Mouse (Mus musculus) mature B cell (primary cell): ENCODE measurements at regions not wholly inside any gene's neighbourhood (a gene's known extent, or its start where the extent isn't known, plus 50 kb on each side); places are given as distances from the start of the nearest gene placed in this dataset.

ENCODE experiments used
- in situ Hi-C: fragments of 300-500 bp; cut with MboI; formaldehyde crosslinking; loops from 2 replicates; pipeline ENCODE4 v1.14.3; 2019

GRCm38 (mm10) chr1:34642304-34642893 is 62.9 kb downstream of the Amer3 start:
- in situ Hi-C loops, result no loop called here

DNA sequence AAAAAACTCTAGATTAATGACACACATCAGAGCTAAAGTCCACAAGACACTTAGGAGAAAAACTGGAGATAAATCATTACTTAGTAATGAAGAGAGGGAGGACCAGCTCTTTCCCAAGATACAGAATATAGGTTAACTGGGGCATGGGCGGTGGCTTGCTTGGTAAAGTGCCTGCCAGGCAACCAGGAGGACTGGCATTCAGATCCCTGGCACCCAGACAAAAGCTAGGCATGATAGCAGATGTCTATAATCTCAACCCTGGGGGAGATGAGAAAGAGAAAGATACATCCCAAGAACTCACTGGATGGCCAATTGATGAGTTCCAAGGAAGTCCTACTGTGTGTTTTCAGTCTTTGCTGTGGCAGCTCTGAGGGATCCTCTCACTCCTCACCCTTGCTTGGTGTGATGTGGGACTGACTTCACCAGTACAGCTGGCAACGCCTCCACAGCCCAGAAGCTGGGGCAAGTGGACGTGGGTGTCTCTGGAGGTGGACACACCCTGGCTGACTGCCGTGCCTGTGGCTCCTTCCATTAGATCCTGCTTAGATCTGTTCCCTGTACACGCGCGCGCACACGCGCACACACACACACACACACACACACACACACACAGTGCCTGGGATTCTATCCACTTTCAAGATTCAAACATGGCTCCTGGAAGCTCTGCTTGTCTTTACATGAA is 74.6 kb downstream of the Amer3 start:
- in situ Hi-C loops, result no loop called here

DNA sequence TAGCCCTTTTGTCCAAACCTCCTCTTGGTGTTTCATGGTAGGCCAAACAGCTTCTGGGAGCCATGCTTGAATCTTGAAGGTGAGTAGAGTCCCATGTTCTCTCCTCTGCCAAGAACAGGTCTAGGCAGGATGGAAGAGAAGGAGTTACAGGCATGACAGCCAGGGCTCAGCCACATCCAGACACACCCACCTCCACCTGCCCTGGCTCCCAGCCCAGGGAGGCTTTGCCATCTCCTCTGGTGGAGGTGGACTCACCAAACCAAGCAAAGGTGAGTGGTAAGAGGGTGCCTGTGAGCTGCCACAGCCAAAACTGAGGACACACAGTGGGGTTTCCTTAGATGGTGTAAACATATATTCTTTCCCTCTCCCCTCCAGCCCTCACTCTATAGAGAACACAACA is 78.0 kb downstream of the Amer3 start:
- in situ Hi-C loops, result no loop called here

GRCm38 (mm10) chr1:34663875-34664547 is 84.6 kb downstream of the Amer3 start:
- in situ Hi-C loops, result no loop called here

- in situ Hi-C loops, result no loop called here
These were observed 85.5 kb downstream of the Amer3 start for GRCm38 (mm10) chr1:34664816-34665511.

GRCm38 (mm10) chr1:34665512-34665854 is 86.0 kb downstream of the Amer3 start:
- in situ Hi-C loops, result no loop called here

GRCm38 (mm10) chr1:34666226-34666662 is 86.8 kb downstream of the Amer3 start:
- in situ Hi-C loops, result no loop called here

- in situ Hi-C loops, result no loop called here
These were observed 97.8 kb downstream of the Amer3 start for GRCm38 (mm10) chr1:34677105-34677741.

DNA sequence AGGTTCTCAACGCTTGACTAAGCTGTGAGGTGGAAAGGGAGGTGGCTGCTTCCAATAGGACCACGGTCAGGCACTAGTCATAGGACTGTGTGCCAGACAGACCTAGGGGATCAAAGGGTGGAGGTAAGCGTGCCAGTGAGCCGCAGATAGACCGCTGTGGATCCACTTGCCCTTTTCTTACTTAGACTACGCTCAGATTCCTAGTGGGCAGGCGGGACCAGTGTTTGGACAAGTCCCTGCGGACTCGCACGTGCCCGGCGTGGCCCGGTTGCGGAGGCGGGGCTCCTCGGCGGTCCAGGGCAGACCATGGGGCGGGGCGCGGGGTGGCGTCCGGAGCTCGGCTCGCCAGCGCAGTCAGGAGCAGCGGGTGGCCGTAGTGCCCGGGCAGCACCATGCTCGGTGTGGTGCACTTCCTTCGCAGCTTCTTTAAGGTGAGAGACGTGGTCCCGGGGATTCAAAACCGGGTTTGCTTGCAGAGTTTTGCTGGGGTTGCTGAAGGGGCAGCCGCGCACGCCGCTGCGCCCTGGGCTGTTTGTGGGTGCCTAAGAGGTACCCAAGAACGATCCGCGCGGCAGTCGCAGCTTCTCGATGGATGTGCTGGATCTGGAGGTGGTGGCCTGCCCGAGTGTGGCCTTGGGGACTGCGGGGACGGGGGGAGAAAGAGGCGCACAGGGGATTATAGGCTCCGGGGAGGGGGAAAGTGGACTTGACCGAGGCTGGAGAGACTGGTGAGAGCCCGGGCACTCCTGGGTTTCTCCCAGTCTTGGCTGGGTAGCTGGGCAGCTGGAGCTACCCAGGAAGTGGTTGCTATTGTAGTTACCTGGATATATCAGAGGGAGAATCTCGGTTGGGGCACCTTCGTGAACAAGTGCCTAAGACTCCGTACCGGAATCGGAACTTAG is 98.6 kb downstream of the Amer3 start:
- in situ Hi-C loops, result no loop called here

DNA sequence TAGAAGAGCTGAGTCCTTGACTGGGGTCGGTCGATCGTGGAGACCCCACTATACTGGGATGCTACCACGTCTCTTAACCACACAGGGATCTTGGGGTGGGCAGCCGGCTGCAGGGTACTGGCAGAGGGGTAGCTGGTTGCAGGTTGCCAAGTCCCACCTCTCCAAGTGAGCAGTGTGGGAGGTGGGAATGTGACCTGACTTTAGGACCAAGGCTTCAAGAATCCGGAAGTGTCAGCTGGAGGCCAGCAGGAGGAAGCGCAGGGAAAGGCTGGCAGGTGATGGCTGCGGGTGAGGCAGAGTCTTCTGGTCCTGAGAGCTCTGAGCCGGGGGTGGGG is 99.2 kb downstream of the Amer3 start:
- in situ Hi-C loops, result no loop called here

DNA sequence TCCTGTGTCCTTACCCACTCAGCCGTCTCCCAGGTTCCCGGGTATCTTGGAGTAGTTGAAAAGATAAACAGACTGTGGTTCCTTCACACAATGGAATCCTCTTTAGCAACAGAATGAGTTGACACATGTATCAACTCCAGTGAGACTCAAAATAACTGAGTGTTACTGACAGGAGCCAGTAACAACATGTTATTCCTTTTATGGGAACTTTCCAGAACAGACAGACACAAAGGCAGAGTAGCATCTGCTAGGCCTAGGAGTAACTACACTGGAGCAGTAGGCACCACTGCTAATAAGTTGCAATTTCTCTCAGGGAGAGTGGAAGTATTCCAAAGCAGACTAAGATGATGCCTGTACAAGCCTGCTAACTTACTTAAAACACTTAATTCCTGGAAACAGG is 107.1 kb downstream of the Amer3 start:
- in situ Hi-C loops, result no loop called here

- in situ Hi-C loops, result no loop called here
These were observed 117.1 kb downstream of the Amer3 start for GRCm38 (mm10) chr1:34696533-34696932.

GRCm38 (mm10) chr1:34700237-34701030 is 121.0 kb downstream of the Amer3 start:
- in situ Hi-C loops, result no loop called here

GRCm38 (mm10) chr1:34701436-34701835 is 122.0 kb downstream of the Amer3 start:
- in situ Hi-C loops, result no loop called here

- in situ Hi-C loops, result no loop called here
These were observed 129.6 kb downstream of the Amer3 start for GRCm38 (mm10) chr1:34709089-34709488.

DNA sequence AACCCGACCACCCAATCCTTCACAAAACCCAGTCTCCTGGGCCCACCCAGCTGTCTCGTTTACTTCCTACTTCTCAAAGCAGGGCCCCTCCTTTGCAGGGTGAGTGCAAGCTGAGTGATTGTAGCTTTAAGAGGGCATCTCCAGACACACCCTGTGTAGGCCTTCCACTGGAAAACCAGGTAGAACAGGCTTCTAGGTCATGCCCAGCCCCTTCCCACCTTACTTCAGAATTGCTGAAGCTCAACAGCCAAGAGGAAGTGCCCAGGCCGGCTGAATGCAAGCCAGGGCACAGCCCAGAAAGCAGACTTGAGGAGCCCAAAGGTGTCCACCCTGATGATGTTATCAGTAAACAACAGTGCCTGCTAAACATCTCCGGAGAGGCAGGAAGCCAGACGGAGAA is 120.2 kb downstream of the Fam168b start:
- in situ Hi-C loops, result no loop called here

DNA sequence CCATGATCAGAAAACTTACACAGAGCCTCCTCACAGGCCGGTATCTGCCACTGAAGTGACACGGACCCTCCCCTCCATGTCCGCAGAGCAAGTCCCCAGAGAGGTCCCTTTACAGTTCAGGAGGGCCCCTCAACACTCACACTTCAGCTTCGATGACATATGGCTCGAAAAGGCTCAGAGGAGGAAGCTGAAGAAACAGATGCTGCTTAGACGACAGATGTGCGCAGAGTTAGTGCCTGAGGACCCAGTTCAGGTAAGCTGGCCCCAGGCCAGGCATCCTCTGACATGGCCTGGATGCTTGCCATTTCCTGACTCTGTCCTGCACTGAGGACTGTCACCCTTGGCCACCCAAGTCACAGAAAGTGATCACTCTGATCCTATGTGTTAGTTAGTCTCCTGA is 110.7 kb downstream of the Fam168b start:
- in situ Hi-C loops, result no loop called here

- in situ Hi-C loops, result no loop called here
These were observed 109.6 kb downstream of the Fam168b start for GRCm38 (mm10) chr1:34733026-34733913.

GRCm38 (mm10) chr1:34738386-34739067 is 104.3 kb downstream of the Fam168b start:
- in situ Hi-C loops, result no loop called here
